Mouse (Mus musculus) lung, postnatal 0 days (tissue): ENCODE data around the gene Lrrc25. TPM values are rescaled to one million over a fixed set of nuclear protein-coding genes. Genes with fewer than 3 reads are reported as not detected.

Experiments used
- ATAC-seq: fragments of 200-750 bp; cut with Nextera tagmentation; 2 replicates; pipeline ENCODE4 v1.8.0; 2017; ENCODE audit warnings: moderate library complexity
- DNase-seq: peaks from one replicate; pipeline ENCODE4 v3.0.0-alpha.2; 2016; ENCODE audit warnings: low spot score
- H3K27ac ChIP-seq: fragments of 300-500 bp; sonication (generic); 2 replicates; pipeline ENCODE4 v1.5.1; 2014; ENCODE audit warnings: antibody characterized with exemption, mild to moderate bottlenecking, low read length, mixed read lengths
- H3K27me3 ChIP-seq: fragments of 300-500 bp; sonication (generic); replicated peaks from 2 replicates; pipeline ENCODE4 v1.6.1; 2014; ENCODE audit warnings: low read length, mixed read lengths; ENCODE audit not compliant: insufficient read depth
- H3K36me3 ChIP-seq: fragments of 300-500 bp; sonication (generic); 2 replicates; pipeline ENCODE4 v1.6.1; 2014; ENCODE audit warnings: low read length, mixed read lengths; ENCODE audit not compliant: insufficient read depth
- H3K4me1 ChIP-seq: fragments of 300-500 bp; sonication (generic); 2 replicates; pipeline ENCODE4 v1.6.1; 2014; ENCODE audit warnings: antibody characterized with exemption, low read depth, low read length, mixed read lengths; ENCODE audit not compliant: insufficient read depth
- H3K4me2 ChIP-seq: fragments of 300-500 bp; sonication (generic); replicated peaks from 2 replicates; pipeline ENCODE4 v1.6.1; 2014; ENCODE audit warnings: low read depth, mild to moderate bottlenecking, low read length, moderate library complexity, mixed read lengths
- H3K4me3 ChIP-seq: fragments of 300-500 bp; sonication (generic); 2 replicates; pipeline ENCODE4 v1.5.1; 2014; ENCODE audit warnings: low read depth, low read length
- H3K9ac ChIP-seq: fragments of 300-500 bp; sonication (generic); replicated peaks from 2 replicates; pipeline ENCODE4 v1.6.1; 2014; ENCODE audit warnings: low read depth, mild to moderate bottlenecking
- H3K9me3 ChIP-seq: fragments of 300-500 bp; sonication (generic); 2 replicates; pipeline ENCODE4 v1.6.1; 2016; ENCODE audit warnings: low read length, mixed read lengths
- CTCF ChIP-seq: IDR thresholded peaks from 2 replicates; pipeline ENCODE4 v1.5.1; 2016; ENCODE audit warnings: antibody characterized with exemption, mild to moderate bottlenecking
- EP300 ChIP-seq: IDR thresholded peaks from 2 replicates; pipeline ENCODE4 v1.6.1; 2016; ENCODE audit warnings: antibody characterized with exemption, mild to moderate bottlenecking, control low read depth
- WGBS: fragments of 180-500 bp; shearing (Covaris S2); extraction: QIAGEN DNeasy Blood & Tissue Kit; methylation state at CpG from one replicate; pipeline ENCODE4 v1.1.7; 2014; 5-methylcytosine and 5-hydroxymethylcytosine counted together
- polyA plus RNA-seq: library from polyadenylated mRNA; unstranded; fragments of >200 nt; fragmentation: Nextera tagmentation; extraction: Ambion mirVana; gene quantifications from 2 replicates; pipeline ENCODE4 v1.2.1, GENCODE M21; 2015

Gene Lrrc25
- polyA plus RNA-seq, 1 experiment from 2014 or later = 4.2 TPM

GRCm38 (mm10) chr8:70597417-70598272 is 18.3 kb upstream of the Lrrc25 start:
- H3K27me3 ChIP-seq = no peaks in the 10 kb centered on the region
- no peak for ATAC-seq
- 0 out of 2 replicates have a peak overlapping the region, but pooled peaks have one; percentile 16 for H3K9ac ChIP-seq
- H3K36me3 ChIP-seq = 0 out of 2 replicates have a peak, but pooled peaks cover 3% of the 10 kb centered on the region
- TF ChIP-seq CTCF = no peak
- no peak for TF ChIP-seq EP300
- H3K9me3 ChIP-seq = no peaks in the 10 kb centered on the region
- 26% methylated on average over 48 of the region's 68 CpGs for WGBS
- H3K4me3 ChIP-seq = peak overlapping the region; percentile 38
- peak overlapping the region; percentile 78 for H3K4me2 ChIP-seq
- peaks cover 24% of the 10 kb centered on the region for H3K4me1 ChIP-seq
- peak; percentile 5 for DNase-seq
- H3K27ac ChIP-seq = no peak overlapping the region

GRCm38 (mm10) chr8:70598283-70598682 is 17.7 kb upstream of the Lrrc25 start:
- Histone ChIP-seq H3K27me3 (no peaks in the 10 kb centered on the region), H3K4me2 (peak overlapping the region; percentile 78), H3K9me3 (no peaks in the 10 kb centered on the region), H3K4me3 (peak overlapping the region; percentile 38), H3K36me3 (0 out of 2 replicates have a peak, but pooled peaks cover 3% of the 10 kb centered on the region), H3K9ac (0 out of 2 replicates have a peak overlapping the region, but pooled peaks have one; percentile 16), H3K27ac (no peak overlapping the region), H3K4me1 (peaks cover 24% of the 10 kb centered on the region)
- WGBS = 14% methylated on average over 27 of the region's 29 CpGs
- ATAC-seq = peak; percentile 41
- peak; percentile 84 for DNase-seq
- TF ChIP-seq EP300 (no peak), CTCF (peak; percentile 89)

- 37% methylated on average over 8 of the region's 10 CpGs for WGBS
- Histone ChIP-seq H3K27me3 (no peaks in the 10 kb centered on the region), H3K4me1 (peaks cover 20% of the 10 kb centered on the region), H3K36me3 (0 out of 2 replicates have a peak, but pooled peaks cover 3% of the 10 kb centered on the region), H3K4me2 (peak overlapping the region; percentile 78), H3K9ac (no peak overlapping the region), H3K9me3 (no peaks in the 10 kb centered on the region), H3K4me3 (no peak overlapping the region), H3K27ac (no peak overlapping the region)
- DNase-seq (peak; percentile 23), ATAC-seq (no peak)
- no peak for TF ChIP-seq CTCF
- TF ChIP-seq EP300 = no peak
These were observed 17.2 kb upstream of the Lrrc25 start for GRCm38 (mm10) chr8:70598722-70599121.

GRCm38 (mm10) chr8:70599507-70600290 is 16.3 kb upstream of the Lrrc25 start:
- no peak overlapping the region for H3K27ac ChIP-seq
- H3K9ac ChIP-seq = no peak overlapping the region
- ATAC-seq (no peak), DNase-seq (no peak)
- no peak overlapping the region for H3K4me3 ChIP-seq
- no peaks in the 10 kb centered on the region for H3K27me3 ChIP-seq
- TF ChIP-seq CTCF (no peak), EP300 (no peak)
- H3K36me3 ChIP-seq = 0 out of 2 replicates have a peak, but pooled peaks cover 3% of the 10 kb centered on the region
- WGBS = 77% methylated on average over 12 of the region's 12 CpGs
- no peak overlapping the region for H3K4me2 ChIP-seq
- peaks cover 18% of the 10 kb centered on the region for H3K4me1 ChIP-seq
- no peaks in the 10 kb centered on the region for H3K9me3 ChIP-seq

- DNase-seq (peak; percentile 54), ATAC-seq (peak; percentile 11; the same call in 1 of the 2 replicates)
- H3K4me2 ChIP-seq = peak overlapping the region; percentile 39
- H3K9ac ChIP-seq = no peak overlapping the region
- peaks cover 12% of the 10 kb centered on the region; the same call in 1 of the 2 replicates for H3K4me1 ChIP-seq
- TF ChIP-seq CTCF (no peak), EP300 (no peak)
- H3K36me3 ChIP-seq = 0 out of 2 replicates have a peak, but pooled peaks cover 3% of the 10 kb centered on the region
- no peak overlapping the region for H3K4me3 ChIP-seq
- no peaks in the 10 kb centered on the region for H3K27me3 ChIP-seq
- peak overlapping the region; percentile 15; the same call in 1 of the 2 replicates for H3K27ac ChIP-seq
- WGBS = 30% methylated on average over 8 of the region's 10 CpGs
- no peaks in the 10 kb centered on the region for H3K9me3 ChIP-seq
These were observed 15.3 kb upstream of the Lrrc25 start for GRCm38 (mm10) chr8:70600473-70601270.
